Mouse (Mus musculus): ENCODE measurements around the gene Adamts14. TPM values are rescaled to one million over a fixed set of nuclear protein-coding genes. Genes with fewer than 3 reads are reported as not detected.

Adamts14 gene
- total and polyA plus RNA-seq, 3 experiments = 0.91 to 1.6 (median 1.3) TPM

- intact Hi-C loops (cut with DNase I) = no loop called here
- no peaks in the 10 kb centered on the region for H3K36me3 ChIP-seq (ENCODE audit: control insufficient read depth, insufficient read depth, low read length)
- 80% methylated on average over 9 of the region's 9 CpGs for WGBS
- H3K9ac ChIP-seq (ENCODE audit: low read depth, low read length) = no peak overlapping the region
- H3K27ac ChIP-seq = no peak overlapping the region
- no peak for DNase-seq
- no peak overlapping the region for H3K4me3 ChIP-seq
- no peak for TF ChIP-seq POLR2A (IDR thresholded peaks at IDR 0.05; ENCODE audit: insufficient read depth, low read depth, low read length)
- no peak for TF ChIP-seq EP300 (IDR thresholded peaks at IDR 0.05; ENCODE audit: insufficient read depth, low read depth, low read length)
- no peak for TF ChIP-seq CTCF (IDR thresholded peaks at IDR 0.05)
- no peaks in the 10 kb centered on the region for H3K79me2 ChIP-seq (replicated peaks; ENCODE audit: control insufficient read depth, insufficient read depth, low read length)
- H3K4me1 ChIP-seq (ENCODE audit: control insufficient read depth, insufficient read depth, low read length) = no peaks in the 10 kb centered on the region
- H3K27me3 ChIP-seq (ENCODE audit: control insufficient read depth, insufficient read depth, low read length) = no peaks in the 10 kb centered on the region; the same call in 1 of the 2 replicates
Observed at GRCm38 (mm10) chr10:61208114-61208684, 65.0 kb downstream of the Adamts14 start.

DNA sequence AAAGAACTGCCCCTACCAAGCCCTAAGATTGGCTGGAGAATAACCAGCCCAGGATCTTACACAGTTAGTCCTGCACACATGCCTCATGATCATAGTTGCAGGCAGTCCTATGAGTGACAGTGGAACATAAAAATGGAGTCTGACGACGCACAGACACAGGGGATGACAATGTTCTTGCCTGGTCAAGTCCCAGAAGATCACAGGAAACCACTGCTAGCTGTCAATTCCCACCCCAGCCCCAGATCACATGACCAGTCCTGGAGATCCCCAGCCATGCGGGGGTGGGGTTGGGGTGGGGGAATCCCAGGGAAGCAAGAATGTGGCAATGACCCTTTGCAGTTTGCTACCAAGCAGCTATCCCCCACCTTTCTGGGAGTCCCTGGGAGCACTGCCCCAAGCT, 69.3 kb downstream of the Adamts14 start:
- Histone ChIP-seq H3K27ac (no peak overlapping the region), H3K79me2 (replicated peaks; ENCODE audit: control insufficient read depth, insufficient read depth, low read length) (no peaks in the 10 kb centered on the region), H3K4me1 (ENCODE audit: control insufficient read depth, insufficient read depth, low read length) (no peaks in the 10 kb centered on the region; the same call in 1 of the 2 replicates), H3K27me3 (ENCODE audit: control insufficient read depth, insufficient read depth, low read length) (no peaks in the 10 kb centered on the region; the same call in 1 of the 2 replicates), H3K9ac (ENCODE audit: low read depth, low read length) (no peak overlapping the region), H3K36me3 (ENCODE audit: control insufficient read depth, insufficient read depth, low read length) (no peaks in the 10 kb centered on the region), H3K4me3 (no peak overlapping the region)
- no peak for DNase-seq
- WGBS = 27% methylated on average over 3 of the region's 3 CpGs
- intact Hi-C loops (cut with DNase I) = no loop called here
- TF ChIP-seq CTCF (IDR thresholded peaks at IDR 0.05) (no peak), POLR2A (IDR thresholded peaks at IDR 0.05; ENCODE audit: insufficient read depth, low read depth, low read length) (no peak), EP300 (IDR thresholded peaks at IDR 0.05; ENCODE audit: insufficient read depth, low read depth, low read length) (no peak)

DNA sequence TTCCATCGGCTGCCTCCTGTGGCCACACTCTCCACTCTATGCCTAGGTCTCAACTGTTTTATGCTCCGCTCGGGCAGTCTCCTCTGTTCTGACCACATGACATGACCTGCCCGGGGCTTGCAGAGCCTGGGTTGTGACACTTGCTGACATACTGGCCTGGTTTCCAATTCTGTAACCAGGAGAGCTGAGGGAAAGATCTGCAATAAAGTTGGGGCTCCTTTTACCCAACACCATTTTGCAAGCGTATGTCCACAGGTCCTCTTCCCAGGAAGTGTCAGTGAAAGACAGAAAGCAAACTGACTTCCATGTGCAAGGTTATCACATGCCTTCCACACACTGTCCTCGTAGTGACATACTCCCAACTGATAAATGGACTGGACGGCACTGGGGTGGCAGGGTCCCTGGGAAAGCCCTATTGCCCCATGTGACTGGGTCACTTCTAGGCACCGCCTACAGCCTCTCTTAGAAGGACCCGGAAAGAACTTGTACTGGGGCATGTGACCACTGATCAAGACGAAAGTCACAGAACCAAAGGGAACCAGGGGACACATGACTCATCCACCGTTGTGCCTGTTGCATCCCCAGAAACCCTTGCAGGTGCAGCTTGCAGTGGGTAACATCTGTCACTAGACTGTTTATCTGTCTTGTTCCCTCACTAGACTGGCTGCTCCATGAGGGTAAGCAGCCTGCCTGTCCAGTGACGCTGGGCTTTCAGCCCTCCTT, 71.5 kb downstream of the Adamts14 start:
- intact Hi-C loops (cut with DNase I) = loop anchor here (2.0 kb wide), 1 partner anchor 197 kb away; no protein-coding TSS in a partner anchor
- H3K36me3 ChIP-seq (ENCODE audit: control insufficient read depth, insufficient read depth, low read length) = no peaks in the 10 kb centered on the region
- TF ChIP-seq EP300 (IDR thresholded peaks at IDR 0.05; ENCODE audit: insufficient read depth, low read depth, low read length) (no peak), CTCF (IDR thresholded peaks at IDR 0.05) (no peak), POLR2A (IDR thresholded peaks at IDR 0.05; ENCODE audit: insufficient read depth, low read depth, low read length) (no peak)
- no peak overlapping the region for H3K4me3 ChIP-seq
- H3K27ac ChIP-seq = no peak overlapping the region
- no peaks in the 10 kb centered on the region; the same call in 1 of the 2 replicates for H3K4me1 ChIP-seq (ENCODE audit: control insufficient read depth, insufficient read depth, low read length)
- WGBS = 63% methylated on average over 12 of the region's 12 CpGs
- DNase-seq = no peak
- H3K27me3 ChIP-seq (ENCODE audit: control insufficient read depth, insufficient read depth, low read length) = no peaks in the 10 kb centered on the region; the same call in 1 of the 2 replicates
- H3K79me2 ChIP-seq (replicated peaks; ENCODE audit: control insufficient read depth, insufficient read depth, low read length) = no peaks in the 10 kb centered on the region
- no peak overlapping the region for H3K9ac ChIP-seq (ENCODE audit: low read depth, low read length)

DNA sequence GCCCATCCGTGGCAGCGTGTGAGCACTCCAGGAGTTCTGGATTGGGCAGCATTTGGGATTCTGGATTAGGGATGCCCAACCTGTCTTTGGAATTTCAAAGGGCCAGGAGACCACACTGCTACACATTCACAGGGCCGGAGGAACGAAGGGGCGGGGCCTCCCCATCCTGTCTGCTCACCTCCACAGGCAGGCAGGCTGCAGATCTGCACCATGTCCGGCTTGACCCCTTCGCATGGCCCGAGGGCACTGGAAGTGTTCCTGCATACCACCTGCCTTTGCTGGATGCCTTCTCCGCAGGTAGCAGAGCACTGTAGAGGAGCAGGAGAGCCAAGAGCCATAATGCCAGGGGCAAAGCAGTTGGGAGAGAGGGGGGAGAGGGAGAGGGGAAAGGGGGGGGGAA, 72.2 kb downstream of the Adamts14 start:
- no peak for TF ChIP-seq POLR2A (IDR thresholded peaks at IDR 0.05; ENCODE audit: insufficient read depth, low read depth, low read length)
- TF ChIP-seq CTCF (IDR thresholded peaks at IDR 0.05) = no peak
- no peak for TF ChIP-seq EP300 (IDR thresholded peaks at IDR 0.05; ENCODE audit: insufficient read depth, low read depth, low read length)
- no peaks in the 10 kb centered on the region; the same call in 1 of the 2 replicates for H3K4me1 ChIP-seq (ENCODE audit: control insufficient read depth, insufficient read depth, low read length)
- H3K79me2 ChIP-seq (replicated peaks; ENCODE audit: control insufficient read depth, insufficient read depth, low read length) = no peaks in the 10 kb centered on the region
- DNase-seq = no peak
- 75% methylated on average over 9 of the region's 9 CpGs for WGBS
- no peak overlapping the region for H3K27ac ChIP-seq
- intact Hi-C loops (cut with DNase I) = loop anchor here (2.0 kb wide), 1 partner anchor 198 kb away; no protein-coding TSS in a partner anchor
- no peak overlapping the region for H3K4me3 ChIP-seq
- no peaks in the 10 kb centered on the region for H3K36me3 ChIP-seq (ENCODE audit: control insufficient read depth, insufficient read depth, low read length)
- no peak overlapping the region for H3K9ac ChIP-seq (ENCODE audit: low read depth, low read length)
- no peaks in the 10 kb centered on the region; the same call in 1 of the 2 replicates for H3K27me3 ChIP-seq (ENCODE audit: control insufficient read depth, insufficient read depth, low read length)

GRCm38 (mm10) chr10:61200232-61200820, 72.9 kb downstream of the Adamts14 start:
- H3K36me3 ChIP-seq (ENCODE audit: control insufficient read depth, insufficient read depth, low read length) = no peaks in the 10 kb centered on the region
- intact Hi-C loops (cut with DNase I) = loop anchor here (2.0 kb wide), 1 partner anchor 198 kb away; no protein-coding TSS in a partner anchor
- H3K4me3 ChIP-seq = no peak overlapping the region
- no peaks in the 10 kb centered on the region; the same call in 1 of the 2 replicates for H3K4me1 ChIP-seq (ENCODE audit: control insufficient read depth, insufficient read depth, low read length)
- H3K27ac ChIP-seq = no peak overlapping the region
- WGBS = 87% methylated on average over 7 of the region's 7 CpGs
- H3K27me3 ChIP-seq (ENCODE audit: control insufficient read depth, insufficient read depth, low read length) = no peaks in the 10 kb centered on the region
- H3K79me2 ChIP-seq (replicated peaks; ENCODE audit: control insufficient read depth, insufficient read depth, low read length) = no peaks in the 10 kb centered on the region
- no peak for DNase-seq
- no peak overlapping the region for H3K9ac ChIP-seq (ENCODE audit: low read depth, low read length)
- TF ChIP-seq CTCF (IDR thresholded peaks at IDR 0.05) (no peak), POLR2A (IDR thresholded peaks at IDR 0.05; ENCODE audit: insufficient read depth, low read depth, low read length) (no peak), EP300 (IDR thresholded peaks at IDR 0.05; ENCODE audit: insufficient read depth, low read depth, low read length) (no peak)
